Mouse (Mus musculus) liver, embryonic 14.5 days (tissue): Measurements from ENCODE around the gene Pde4b.

Source experiments
- CTCF ChIP-seq: IDR thresholded peaks from 2 replicates; pipeline ENCODE4 v1.5.1; 2016; ENCODE audit warnings: antibody characterized with exemption, low read depth, control low read depth
- EP300 ChIP-seq: IDR thresholded peaks from 2 replicates; pipeline ENCODE4 v1.6.1; 2016; ENCODE audit warnings: antibody characterized with exemption, low read depth

DNA sequence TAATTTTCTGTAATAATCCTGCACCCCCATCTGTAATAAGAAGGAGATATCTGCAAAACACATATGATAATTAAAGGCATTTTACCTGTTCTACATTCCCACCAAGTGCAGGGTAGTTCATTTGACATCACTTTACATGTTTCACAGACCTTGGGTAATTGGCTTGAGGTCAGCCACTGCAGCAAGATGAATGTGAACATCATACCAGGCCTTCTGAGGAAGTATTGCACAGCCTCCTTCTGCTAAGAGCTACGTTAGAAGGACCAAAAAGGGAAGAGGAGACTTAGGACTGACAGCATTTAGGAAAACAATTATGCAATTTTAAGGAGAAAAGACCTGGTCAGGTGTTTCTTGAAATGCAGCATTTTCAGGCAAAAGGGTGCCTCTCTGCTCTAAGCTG is 479.1 kb downstream of the Pde4b start:
- TF ChIP-seq CTCF (no peak), EP300 (no peak)
